Mouse (Mus musculus) limb, embryonic 13.5 days (tissue): Measurements from ENCODE around the gene Cmpk1. TPM values are rescaled to one million over a fixed set of nuclear protein-coding genes. Genes with fewer than 3 reads are reported as not detected.
A peak's percentile ranks its signal among the peaks of the same experiment; 100 is the strongest.

Experiments
- ATAC-seq: fragments of 200-750 bp; cut with Nextera tagmentation; 2 replicates; pipeline ENCODE4 v1.8.0; 2017; ENCODE audit warnings: low read depth, moderate number of reproducible peaks, moderate TSS enrichment; ENCODE audit not compliant: low FRiP score
- H3K27ac ChIP-seq: fragments of 300-500 bp; sonication (generic); 2 replicates; pipeline ENCODE4 v1.5.1; 2015; ENCODE audit warnings: inconsistent platforms, mild to moderate bottlenecking, moderate library complexity
- H3K27me3 ChIP-seq: fragments of 300-500 bp; sonication (generic); 2 replicates; pipeline ENCODE4 v1.6.1; 2015; ENCODE audit warnings: mild to moderate bottlenecking, inconsistent platforms
- H3K36me3 ChIP-seq: fragments of 300-500 bp; sonication (generic); 2 replicates; pipeline ENCODE4 v1.6.1; 2015; ENCODE audit warnings: inconsistent platforms, mild to moderate bottlenecking, moderate library complexity
- H3K4me1 ChIP-seq: fragments of 300-500 bp; sonication (generic); 2 replicates; pipeline ENCODE4 v1.6.1; 2015; ENCODE audit warnings: inconsistent platforms
- H3K4me2 ChIP-seq: fragments of 300-500 bp; sonication (generic); replicated peaks from 2 replicates; pipeline ENCODE4 v1.6.1; 2015; ENCODE audit warnings: inconsistent platforms, mild to moderate bottlenecking, moderate library complexity
- H3K4me3 ChIP-seq: fragments of 300-500 bp; sonication (generic); 2 replicates; pipeline ENCODE4 v1.5.1; 2015; ENCODE audit warnings: moderate library complexity, mild to moderate bottlenecking, inconsistent platforms
- H3K9ac ChIP-seq: fragments of 300-500 bp; sonication (generic); 2 replicates; pipeline ENCODE4 v1.6.1; 2015; ENCODE audit warnings: mild to moderate bottlenecking, inconsistent platforms
- H3K9me3 ChIP-seq: fragments of 300-500 bp; sonication (generic); 2 replicates; pipeline ENCODE4 v1.6.1; 2016; ENCODE audit warnings: inconsistent platforms
- WGBS: fragments of 180-500 bp; shearing (Covaris S2); methylation state at CpG from one replicate; pipeline ENCODE4 v1.1.7; 2015; 5-methylcytosine and 5-hydroxymethylcytosine counted together
- polyA plus RNA-seq: library from polyadenylated mRNA; unstranded; fragments of >200 nt; fragmentation: Nextera tagmentation; extraction: Ambion mirVana; gene quantifications from 2 replicates; pipeline ENCODE4 v1.2.1, GENCODE M21; 2015

Gene Cmpk1
- polyA plus RNA-seq, 1 experiment from 2014 or later = 93.2 TPM

DNA sequence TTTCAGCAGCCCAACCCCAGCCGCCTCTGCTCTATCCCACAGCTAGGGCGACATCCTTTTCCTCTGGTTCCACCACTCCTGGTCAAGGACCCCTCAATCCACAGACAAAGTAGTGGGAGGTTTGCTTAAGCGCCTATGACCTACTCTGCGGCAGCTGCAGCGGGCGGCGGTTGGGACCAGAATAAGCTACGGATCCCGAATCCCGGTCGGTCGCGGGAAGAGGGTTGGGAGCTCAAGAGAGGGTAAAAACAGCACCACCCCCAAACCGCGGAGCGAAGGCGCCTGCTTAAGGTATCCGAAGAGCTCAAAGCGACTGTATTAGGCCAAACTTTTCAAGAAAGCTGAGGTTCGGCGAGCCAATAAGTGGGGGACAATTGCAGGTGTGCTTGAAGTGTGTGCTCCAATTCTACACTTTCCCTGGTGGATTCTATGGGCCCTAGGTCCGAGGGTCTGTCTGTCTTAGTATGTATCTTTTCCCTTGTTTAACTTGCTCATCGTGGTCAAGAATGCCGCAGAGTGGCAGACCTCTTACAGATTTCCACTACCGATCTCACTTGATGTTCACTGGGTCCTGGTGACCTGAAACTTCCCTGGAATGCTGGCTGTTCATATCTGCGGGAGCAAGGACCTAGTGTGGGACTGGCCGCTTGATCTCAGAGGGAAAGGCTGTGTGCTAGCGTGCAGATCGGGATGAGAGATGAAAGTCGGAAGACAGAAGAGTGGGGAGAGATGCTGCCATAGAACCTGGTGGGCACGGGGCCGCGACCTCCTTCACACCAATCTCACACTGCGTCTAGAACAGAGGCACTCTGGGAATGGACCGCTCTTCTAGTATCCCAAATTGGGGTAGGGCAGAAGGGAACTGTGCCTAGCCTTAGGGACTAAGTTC lies 74.1 kb downstream of the Cmpk1 start:
- H3K9ac ChIP-seq = no peak overlapping the region; the same call in 1 of the 2 replicates
- ATAC-seq = no peak
- H3K27me3 ChIP-seq = peaks cover 99% of the 10 kb centered on the region
- peaks cover 19% of the 10 kb centered on the region for H3K4me1 ChIP-seq
- peak overlapping the region; percentile 20 for H3K4me3 ChIP-seq
- H3K36me3 ChIP-seq = no peaks in the 10 kb centered on the region
- peak overlapping the region; percentile 38 for H3K4me2 ChIP-seq
- WGBS = 4% methylated on average over 35 of the region's 35 CpGs
- no peak overlapping the region for H3K27ac ChIP-seq
- H3K9me3 ChIP-seq = no peaks in the 10 kb centered on the region

DNA sequence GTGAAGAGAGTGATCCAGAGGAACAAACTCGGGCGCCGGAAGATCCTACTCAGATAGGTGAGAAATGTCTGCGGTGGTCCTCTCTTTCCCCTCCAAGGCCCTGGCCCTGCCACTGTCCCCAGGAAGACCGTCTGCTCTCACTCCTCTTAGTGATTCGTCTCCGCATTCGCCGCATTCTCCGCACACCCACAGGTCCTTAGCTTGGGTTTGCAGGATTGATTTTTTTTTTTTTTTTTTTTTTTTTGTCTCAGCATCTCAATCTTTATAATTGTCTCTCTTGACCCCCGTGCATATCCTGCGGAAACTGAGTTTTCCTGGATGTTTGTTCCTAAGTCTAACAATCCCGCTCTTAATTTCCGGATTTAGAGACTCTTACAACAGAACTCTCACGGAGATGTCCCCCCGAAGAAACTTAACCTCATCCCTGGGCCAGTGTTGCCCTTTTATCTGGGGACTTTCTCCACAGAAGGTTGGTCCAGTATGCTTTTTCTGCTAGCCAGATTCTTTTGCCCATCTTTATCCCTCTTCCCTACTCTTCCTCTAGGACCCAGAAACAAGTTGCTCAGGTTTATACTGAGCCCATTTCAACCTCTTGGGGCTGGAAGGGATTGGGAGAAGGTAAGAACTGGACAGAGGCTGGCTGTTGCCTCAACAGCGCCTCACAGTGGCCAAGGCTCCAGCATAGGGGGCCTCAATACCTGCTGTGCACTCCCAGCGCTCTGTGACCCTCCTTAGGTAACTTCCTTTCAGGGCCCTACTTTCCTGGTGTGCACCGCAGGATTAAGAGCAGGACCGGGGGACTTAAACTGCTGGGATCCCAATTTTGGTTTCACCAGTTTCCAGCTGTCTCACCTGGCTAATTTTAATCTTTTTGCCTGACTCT lies 77.2 kb downstream of the Cmpk1 start:
- ATAC-seq = no peak
- peak overlapping the region; percentile 77 for H3K4me2 ChIP-seq
- no peaks in the 10 kb centered on the region for H3K9me3 ChIP-seq
- peaks cover 100% of the 10 kb centered on the region for H3K27me3 ChIP-seq
- WGBS = 2% methylated on average over 20 of the region's 20 CpGs
- no peaks in the 10 kb centered on the region for H3K36me3 ChIP-seq
- peaks cover 31% of the 10 kb centered on the region for H3K4me1 ChIP-seq
- H3K4me3 ChIP-seq = peak overlapping the region; percentile 57
- H3K9ac ChIP-seq = peak overlapping the region; percentile 72
- no peak overlapping the region for H3K27ac ChIP-seq

Other genes with a start within 250 kb of the Cmpk1 start
- gene Gm12830, start 165.5 kb downstream of the Cmpk1 start, polyA plus RNA-seq = not detected in 2 replicates
- gene Foxd2, start 78.4 kb downstream of the Cmpk1 start, polyA plus RNA-seq = 1.3 and 1.9 TPM in 2 replicates
- not detected in 2 replicates for gene Foxe3, start 61.2 kb downstream of the Cmpk1 start, polyA plus RNA-seq
- 10.7 and 11.8 TPM in 2 replicates for gene Stil, start 12.9 kb upstream of the Cmpk1 start, polyA plus RNA-seq
- 1.3 and 1.6 TPM in 2 replicates for gene Tal1, start 69.2 kb upstream of the Cmpk1 start, polyA plus RNA-seq
- 6.9 and 8.6 TPM in 2 replicates for gene Pdzk1ip1, start 101.5 kb upstream of the Cmpk1 start, polyA plus RNA-seq
- gene Cyp4x1, start 147.0 kb upstream of the Cmpk1 start, polyA plus RNA-seq = 0.09 TPM in 1 of 2 replicates, not detected in the other